ENCODE assay signal across 8 mouse cellular contexts in genomic region chr7:129425554-129425953, GRCm38 (mm10).
DNase-seq lines count a peak whose midpoint lies in the region; ATAC-seq and TF ChIP-seq lines count a peak whose summit lies in the region.
"Had no signal": no experiment of that assay in that cellular context is flagged by ENCODE, and none has a peak within 500 bp of the region (broad histone marks: within the 10 kb centered on the region; RNA-seq: fewer than 3 reads in every experiment).

No protein-coding gene starts in this region.

- no peaks in the 10 kb centered on the region for H3K36me3 ChIP-seq in limb, embryonic 14.5 days (ENCODE audit: control insufficient read depth, insufficient read depth, low read length)

- 24% methylated on average over 2 of the region's 2 CpGs for WGBS in limb, embryonic 14.5 days

- no peak overlapping the region for H3K9ac ChIP-seq in limb, embryonic 14.5 days (ENCODE audit: low read depth, low read length, severe bottlenecking)

- no peaks in the 10 kb centered on the region for H3K9me3 ChIP-seq in limb, embryonic 14.5 days (ENCODE audit: control insufficient read depth, low read length)

- H3K4me3 ChIP-seq in layer of hippocampus, adult 2 months: no peak overlapping the region
- no peak overlapping the region for H3K4me3 ChIP-seq in limb, embryonic 14.5 days (replicated peaks; ENCODE audit: low read length)

- TF ChIP-seq CTCF in layer of hippocampus, adult 2 months (conservative IDR thresholded peaks at IDR 0.05): no peak

- DNase-seq in layer of hippocampus, adult 2 months (ENCODE audit: low spot score in 2 of 2): peak; percentile 5 to 11
- DNase-seq in layer of hippocampus, postnatal 25 days (ENCODE audit: extremely low spot score in 1 of 2, low spot score in 1 of 2): no peak
- peak; percentile 19 for DNase-seq in R1 (ENCODE audit: low read depth, low spot score)
- peak; percentile 51 to 53 for DNase-seq in adrenal gland, postnatal 36 days
- DNase-seq in limb, embryonic 14.5 days (ENCODE audit: low spot score): peak; percentile 57
- DNase-seq in left cerebral cortex, adult 8-10 months (ENCODE audit: low spot score in 2 of 2): no peak
- no peak for DNase-seq in spleen, postnatal 14 days (ENCODE audit: low spot score in 2 of 2)
- DNase-seq: cerebellum, adult 11-12 months had no signal

- no peak for ATAC-seq in limb, embryonic 14.5 days (ENCODE audit: low FRiP score, low read depth)

- no peak for TF ChIP-seq POLR2A in limb, embryonic 14.5 days (IDR thresholded peaks at IDR 0.05; ENCODE audit: borderline replicate concordance, extremely low read depth, insufficient read depth, insufficient read length)

- no peak overlapping the region for H3K27ac ChIP-seq in layer of hippocampus, adult 2 months
- H3K27ac ChIP-seq in limb, embryonic 14.5 days (replicated peaks; ENCODE audit: low read depth, low read length): no peak overlapping the region

- no peaks in the 10 kb centered on the region for H3K4me1 ChIP-seq in limb, embryonic 14.5 days (ENCODE audit: control insufficient read depth, insufficient read depth, low read length)

- no peak overlapping the region for H3K4me2 ChIP-seq in limb, embryonic 14.5 days (replicated peaks; ENCODE audit: low read depth, low read length, severe bottlenecking)

- no peaks in the 10 kb centered on the region for H3K27me3 ChIP-seq in limb, embryonic 14.5 days (ENCODE audit: control insufficient read depth, insufficient read depth, low read length)

Comparison
In these comparisons a context has a peak if more than half of its experiments do, and no peak if none do; other contexts are left out.
1. DNase-seq: peak in layer of hippocampus, adult 2 months (2 of 2), R1 (single experiment), adrenal gland, postnatal 36 days (2 of 2) and limb, embryonic 14.5 days (single experiment); none in layer of hippocampus, postnatal 25 days (0 of 2), left cerebral cortex, adult 8-10 months (0 of 2) and spleen, postnatal 14 days (0 of 2).